Mouse (Mus musculus) neural tube, embryonic 15.5 days (tissue): ENCODE measurements around the gene Hba-a1. TPM values are rescaled to one million over a fixed set of nuclear protein-coding genes. Genes with fewer than 3 reads are reported as not detected.
"Not testable (repeated sequence)": the region's sequence is repeated elsewhere in the genome, so short reads cannot be mapped to it uniquely, and the experiment has no call there.

ENCODE experiments used
- ATAC-seq: fragments of 200-750 bp; cut with Nextera tagmentation; 2 replicates; pipeline ENCODE4 v1.8.0; 2017; ENCODE audit warnings: mild to moderate bottlenecking, moderate TSS enrichment, moderate library complexity; ENCODE audit not compliant: low FRiP score
- H3K27ac ChIP-seq: fragments of 300-500 bp; sonication (generic); replicated peaks from 2 replicates; pipeline ENCODE4 v1.5.1; 2015; ENCODE audit warnings: mild to moderate bottlenecking, inconsistent platforms
- H3K27me3 ChIP-seq: fragments of 300-500 bp; sonication (generic); replicated peaks from 2 replicates; pipeline ENCODE4 v1.6.1; 2015; ENCODE audit warnings: inconsistent platforms
- H3K36me3 ChIP-seq: fragments of 300-500 bp; sonication (generic); 2 replicates; pipeline ENCODE4 v1.6.1; 2015; ENCODE audit warnings: inconsistent platforms
- H3K4me1 ChIP-seq: fragments of 300-500 bp; sonication (generic); 2 replicates; pipeline ENCODE4 v1.6.1; 2015; ENCODE audit warnings: inconsistent platforms
- H3K4me2 ChIP-seq: fragments of 300-500 bp; sonication (generic); 2 replicates; pipeline ENCODE4 v1.6.1; 2015; ENCODE audit warnings: inconsistent platforms, mild to moderate bottlenecking, moderate library complexity
- H3K4me3 ChIP-seq: fragments of 300-500 bp; sonication (generic); replicated peaks from 2 replicates; pipeline ENCODE4 v1.5.1; 2015; ENCODE audit warnings: mild to moderate bottlenecking, inconsistent platforms
- H3K9ac ChIP-seq: fragments of 300-500 bp; sonication (generic); replicated peaks from 2 replicates; pipeline ENCODE4 v1.6.1; 2015; ENCODE audit warnings: mild to moderate bottlenecking, inconsistent platforms
- H3K9me3 ChIP-seq: fragments of 300-500 bp; sonication (generic); replicated peaks from 2 replicates; pipeline ENCODE4 v1.6.1; 2016; ENCODE audit warnings: inconsistent platforms
- WGBS: fragments of 180-500 bp; shearing (Covaris S2); methylation state at CpG from one replicate; pipeline ENCODE4 v1.1.7; 2015; ENCODE audit warnings: mixed read lengths; 5-methylcytosine and 5-hydroxymethylcytosine counted together
- polyA plus RNA-seq: library from polyadenylated mRNA; unstranded; fragments of >200 nt; fragmentation: Nextera tagmentation; extraction: Ambion mirVana; gene quantifications from 2 replicates; pipeline ENCODE4 v1.2.1, GENCODE M21; 2015

The Hba-a1 gene
- polyA plus RNA-seq: 2,622 and 3,044 TPM in 2 replicates

DNA sequence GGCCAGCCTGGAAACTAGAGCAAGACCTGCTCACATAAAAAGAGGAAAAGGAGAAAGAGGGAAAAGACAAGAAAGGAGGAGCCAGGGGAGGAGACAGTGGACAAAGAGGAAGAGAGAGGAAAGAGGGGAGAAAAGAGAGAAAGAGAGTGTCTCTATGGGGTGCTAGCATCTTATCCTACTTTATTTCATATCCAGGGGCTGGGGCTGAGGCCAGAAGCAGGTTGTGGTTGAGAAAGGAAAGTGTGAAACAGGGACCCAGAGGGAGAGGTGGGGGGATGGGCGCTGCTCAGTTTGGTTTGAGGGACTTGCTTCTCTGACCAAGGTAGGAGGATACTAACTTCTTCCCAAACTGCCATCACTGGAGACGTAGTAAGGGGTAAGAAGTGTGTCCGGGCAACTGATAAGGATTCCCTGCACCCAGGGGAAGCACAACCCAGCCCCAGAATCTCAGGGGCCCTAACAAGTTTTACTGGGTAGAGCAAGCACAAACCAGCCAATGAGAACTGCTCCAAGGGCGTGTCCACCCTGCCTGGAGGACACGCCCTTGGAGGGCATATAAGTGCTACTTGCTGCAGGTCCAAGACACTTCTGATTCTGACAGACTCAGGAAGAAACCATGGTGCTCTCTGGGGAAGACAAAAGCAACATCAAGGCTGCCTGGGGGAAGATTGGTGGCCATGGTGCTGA, at the start of gene Hba-a1:
Hba-a1 (plus strand) TSS at position 421 of the 687 bp plus-strand sequence.
- H3K9ac ChIP-seq, H3K4me1 ChIP-seq, H3K27me3 ChIP-seq, H3K9me3 ChIP-seq, H3K27ac ChIP-seq, H3K4me3 ChIP-seq, ATAC-seq, H3K36me3 ChIP-seq, H3K4me2 ChIP-seq: not testable (repeated sequence)
- 67% methylated on average over 1 of the region's 5 CpGs for whole genome bisulfite sequencing

- H3K27ac ChIP-seq: no peak overlapping the region; the same call in 1 of the 2 replicates
- no peaks in the 10 kb centered on the region for H3K27me3 ChIP-seq
- no peak overlapping the region for H3K4me3 ChIP-seq
- peaks cover 38% of the 10 kb centered on the region for H3K36me3 ChIP-seq
- H3K4me1 ChIP-seq: peaks cover 53% of the 10 kb centered on the region
- ATAC-seq: no peak
- H3K4me2 ChIP-seq: no peak overlapping the region
- H3K9ac ChIP-seq: no peak overlapping the region
- H3K9me3 ChIP-seq: no peaks in the 10 kb centered on the region
- WGBS: 85% methylated on average over 3 of the region's 3 CpGs
Observed at GRCm38 (mm10) chr11:32233895-32234294, 49.4 kb upstream of the Hba-a1 start.

GRCm38 (mm10) chr11:32234816-32235485, 48.4 kb upstream of the Hba-a1 start:
- 89% methylated on average over 6 of the region's 6 CpGs for WGBS
- H3K9me3 ChIP-seq: no peaks in the 10 kb centered on the region
- no peak overlapping the region for H3K4me3 ChIP-seq
- H3K4me2 ChIP-seq: no peak overlapping the region
- no peak overlapping the region for H3K9ac ChIP-seq
- peaks cover 53% of the 10 kb centered on the region for H3K4me1 ChIP-seq
- H3K27me3 ChIP-seq: no peaks in the 10 kb centered on the region
- no peak for ATAC-seq
- H3K36me3 ChIP-seq: peaks cover 43% of the 10 kb centered on the region
- peak overlapping the region; percentile 68 for H3K27ac ChIP-seq

DNA sequence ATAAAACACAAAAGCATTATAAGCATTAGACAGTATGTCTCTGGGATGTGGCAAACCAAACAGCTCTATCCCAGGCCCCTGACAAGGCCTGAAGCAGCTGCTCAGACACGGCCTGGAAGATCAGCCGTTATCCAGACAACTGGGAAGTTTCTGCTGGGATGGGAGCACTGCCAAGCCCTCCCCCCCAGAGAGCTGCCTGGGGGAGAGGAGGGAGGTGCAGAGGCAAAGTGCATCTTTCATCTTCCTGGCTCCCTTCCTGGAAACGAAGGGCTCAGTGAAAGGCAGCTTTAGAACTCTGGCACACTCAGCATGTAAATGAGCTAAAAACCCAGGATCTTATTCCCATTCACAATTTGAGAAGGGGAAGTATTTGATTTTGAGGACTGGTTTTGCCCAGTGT, 47.7 kb upstream of the Hba-a1 start:
- Histone ChIP-seq H3K9ac (no peak overlapping the region), H3K4me1 (peaks cover 53% of the 10 kb centered on the region), H3K27ac (peak overlapping the region; percentile 68), H3K4me3 (no peak overlapping the region), H3K36me3 (peaks cover 44% of the 10 kb centered on the region), H3K9me3 (no peaks in the 10 kb centered on the region), H3K4me2 (no peak overlapping the region), H3K27me3 (no peaks in the 10 kb centered on the region)
- peak; percentile 65 for ATAC-seq
- WGBS: 31% methylated on average over 3 of the region's 3 CpGs

DNA sequence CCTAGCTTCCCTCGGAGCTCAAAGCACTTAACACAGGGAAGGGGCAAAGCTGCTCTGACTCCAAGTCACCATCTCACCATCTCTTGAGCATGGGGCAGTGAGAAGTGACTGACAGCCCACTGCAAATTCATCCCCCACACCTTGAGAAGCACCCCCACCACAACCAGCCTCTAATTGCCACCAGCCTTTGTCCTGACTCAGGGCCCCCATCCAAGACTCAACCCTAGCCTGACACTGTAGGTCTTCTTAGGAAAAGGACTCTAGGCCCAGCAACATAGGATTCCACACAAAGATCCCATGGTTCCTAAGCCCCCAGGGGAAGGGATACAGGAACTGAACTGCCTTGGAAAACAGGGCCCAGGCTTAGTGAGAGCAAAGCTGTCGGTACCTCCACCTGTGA, 47.2 kb upstream of the Hba-a1 start:
- Histone ChIP-seq H3K27ac (peak overlapping the region; percentile 68), H3K4me2 (no peak overlapping the region), H3K9me3 (no peaks in the 10 kb centered on the region), H3K9ac (no peak overlapping the region), H3K36me3 (peaks cover 43% of the 10 kb centered on the region), H3K27me3 (no peaks in the 10 kb centered on the region), H3K4me1 (peaks cover 53% of the 10 kb centered on the region), H3K4me3 (no peak overlapping the region)
- 64% methylated on average over 2 of the region's 2 CpGs for WGBS
- peak; percentile 5; the same call in 1 of the 2 replicates for ATAC-seq

DNA sequence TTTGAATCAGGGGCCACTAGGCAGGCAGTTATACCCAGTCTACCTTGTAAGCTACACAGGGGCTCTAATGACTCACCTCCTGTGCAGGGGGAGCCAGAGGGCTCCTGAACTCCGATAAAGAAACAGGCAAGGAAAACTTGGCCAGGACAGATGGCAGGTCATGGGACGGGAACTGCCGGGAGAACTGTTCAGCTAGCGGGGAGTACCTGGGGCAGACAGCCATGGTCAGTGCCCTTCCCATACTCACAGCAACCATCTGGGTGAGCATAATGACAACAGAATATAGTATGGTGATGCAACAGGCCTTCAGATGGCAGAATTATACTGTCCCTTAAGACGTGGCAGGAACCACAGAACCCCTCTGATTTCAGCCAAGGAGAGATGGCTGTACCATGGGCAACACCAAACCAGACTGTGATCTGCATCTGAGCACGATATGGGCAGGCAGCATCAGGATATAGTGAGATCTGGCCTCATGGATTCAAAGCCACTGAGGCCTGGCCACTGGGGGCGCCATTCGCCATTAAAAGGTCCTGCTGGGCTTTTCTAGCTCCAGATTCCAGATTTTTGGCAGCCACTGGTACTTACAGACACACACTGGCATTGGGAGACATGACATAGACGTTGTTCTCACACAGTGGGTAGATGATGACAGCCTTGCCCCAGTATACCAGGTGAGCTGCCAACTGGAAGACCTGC, 46.5 kb upstream of the Hba-a1 start:
- peak overlapping the region; percentile 68 for H3K27ac ChIP-seq
- H3K4me2 ChIP-seq: no peak overlapping the region
- H3K36me3 ChIP-seq: peaks cover 43% of the 10 kb centered on the region
- H3K27me3 ChIP-seq: no peaks in the 10 kb centered on the region
- no peak overlapping the region for H3K4me3 ChIP-seq
- 58% methylated on average over 9 of the region's 9 CpGs for WGBS
- H3K9me3 ChIP-seq: no peaks in the 10 kb centered on the region
- peaks cover 53% of the 10 kb centered on the region for H3K4me1 ChIP-seq
- ATAC-seq: no peak
- H3K9ac ChIP-seq: no peak overlapping the region

- no peak overlapping the region for H3K9ac ChIP-seq
- peaks cover 53% of the 10 kb centered on the region for H3K4me1 ChIP-seq
- H3K4me3 ChIP-seq: no peak overlapping the region
- H3K27ac ChIP-seq: peak overlapping the region; percentile 48
- H3K4me2 ChIP-seq: no peak overlapping the region
- H3K9me3 ChIP-seq: no peaks in the 10 kb centered on the region
- H3K27me3 ChIP-seq: no peaks in the 10 kb centered on the region
- ATAC-seq: no peak
- H3K36me3 ChIP-seq: peaks cover 40% of the 10 kb centered on the region
- 89% methylated on average over 3 of the region's 3 CpGs for WGBS
Observed at GRCm38 (mm10) chr11:32237411-32237795, 45.9 kb upstream of the Hba-a1 start.

DNA sequence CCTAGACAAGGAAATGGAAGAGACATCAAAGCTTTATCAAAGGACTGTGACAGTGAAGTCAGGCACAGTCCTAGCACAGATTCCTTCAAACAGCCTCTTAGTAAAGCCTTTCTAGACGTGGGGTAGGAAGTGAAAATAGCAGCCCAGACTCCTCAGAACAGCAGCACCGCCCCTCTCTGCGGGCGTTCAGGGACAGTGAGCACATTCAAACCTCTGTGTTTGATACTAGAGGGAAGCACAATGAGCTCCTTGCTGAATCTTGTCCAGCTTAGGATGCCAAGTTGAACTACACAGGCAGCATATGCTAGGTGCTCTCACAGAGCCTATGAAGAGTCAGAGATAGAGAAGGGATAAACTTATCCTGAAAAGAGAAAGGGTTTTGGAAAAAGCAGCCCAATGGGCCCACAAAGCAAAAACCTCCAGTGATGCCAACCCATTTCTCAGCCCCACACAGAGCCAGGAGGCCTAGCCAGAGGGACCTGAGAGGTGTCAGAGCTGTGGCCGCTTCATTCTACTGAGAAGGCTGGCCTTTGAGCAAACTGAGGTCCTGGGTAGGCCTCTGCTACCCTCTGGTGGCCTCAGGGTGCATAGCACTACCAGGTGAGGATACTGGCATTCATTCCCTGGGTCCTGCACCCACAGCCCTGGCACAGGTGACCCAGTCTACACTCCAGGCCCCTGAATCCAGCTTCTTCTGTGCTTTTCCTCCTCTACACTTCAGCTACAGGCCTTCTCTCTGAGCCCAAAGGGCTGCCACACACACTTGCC, 45.0 kb upstream of the Hba-a1 start:
- Histone ChIP-seq H3K4me3 (no peak overlapping the region), H3K27me3 (no peaks in the 10 kb centered on the region), H3K9ac (no peak overlapping the region), H3K4me1 (peaks cover 54% of the 10 kb centered on the region), H3K4me2 (no peak overlapping the region), H3K9me3 (no peaks in the 10 kb centered on the region), H3K27ac (peak overlapping the region; percentile 41), H3K36me3 (peaks cover 37% of the 10 kb centered on the region)
- ATAC-seq: peak; percentile 25; the same call in 1 of the 2 replicates
- 66% methylated on average over 5 of the region's 5 CpGs for WGBS

DNA sequence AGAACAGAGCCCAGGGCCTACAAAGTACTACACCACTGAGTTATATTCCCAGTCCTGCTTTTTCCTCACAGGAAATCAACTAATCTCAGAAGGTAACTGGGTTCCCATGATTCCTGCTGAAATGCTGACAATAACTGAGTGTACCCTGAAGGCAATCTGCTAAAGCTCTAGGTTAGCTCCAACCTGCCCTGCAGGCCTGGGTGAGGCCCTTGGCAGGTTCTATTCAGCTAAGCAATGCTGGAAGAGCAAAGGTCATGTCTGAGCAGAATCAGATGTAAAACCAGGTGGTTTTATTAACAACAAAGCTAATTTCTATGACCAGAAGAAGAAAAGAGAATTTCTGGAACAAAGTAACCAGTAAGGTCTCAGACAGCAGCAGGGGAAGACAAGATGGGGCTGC, 41.9 kb upstream of the Hba-a1 start:
- Histone ChIP-seq H3K4me3 (no peak overlapping the region), H3K4me2 (no peak overlapping the region), H3K9me3 (no peaks in the 10 kb centered on the region), H3K27me3 (no peaks in the 10 kb centered on the region), H3K4me1 (peaks cover 32% of the 10 kb centered on the region), H3K36me3 (peaks cover 40% of the 10 kb centered on the region), H3K9ac (no peak overlapping the region), H3K27ac (no peak overlapping the region)
- ATAC-seq: no peak

- Histone ChIP-seq H3K9ac (no peak overlapping the region), H3K9me3 (no peaks in the 10 kb centered on the region), H3K36me3 (peaks cover 48% of the 10 kb centered on the region), H3K4me2 (no peak overlapping the region), H3K27me3 (no peaks in the 10 kb centered on the region), H3K4me1 (peaks cover 24% of the 10 kb centered on the region), H3K4me3 (no peak overlapping the region), H3K27ac (no peak overlapping the region)
- ATAC-seq: no peak
- 83% methylated on average over 3 of the region's 3 CpGs for WGBS
Observed at GRCm38 (mm10) chr11:32242209-32242608, 41.1 kb upstream of the Hba-a1 start.

- Histone ChIP-seq H3K9me3 (no peaks in the 10 kb centered on the region), H3K4me1 (peaks cover 12% of the 10 kb centered on the region), H3K27ac (0 out of 2 replicates have a peak overlapping the region, but pooled peaks have one; percentile 18), H3K9ac (no peak overlapping the region), H3K4me2 (no peak overlapping the region), H3K27me3 (no peaks in the 10 kb centered on the region), H3K36me3 (peaks cover 57% of the 10 kb centered on the region), H3K4me3 (no peak overlapping the region)
- ATAC-seq: no peak
- WGBS: 77% methylated on average over 7 of the region's 7 CpGs
Observed at GRCm38 (mm10) chr11:32243205-32243955, 39.9 kb upstream of the Hba-a1 start.
